Mouse (Mus musculus) brain, embryonic 14.5 days (tissue): ENCODE measurements at regions not wholly inside any gene's neighbourhood (a gene's known extent, or its start where the extent isn't known, plus 50 kb on each side); places are given as distances from the start of the nearest gene placed in this dataset.

Source experiments
- CTCF ChIP-seq: fragments of 200-500 bp; IDR thresholded peaks from 2 replicates; pipeline ENCODE4 v1.5.1; 2012; ENCODE audit warnings: inconsistent platforms, mild to moderate bottlenecking, moderate library complexity, borderline replicate concordance; ENCODE audit not compliant: insufficient read depth, insufficient read length; ENCODE audit errors: extremely low read depth
- POLR2A ChIP-seq: fragments of 200-500 bp; IDR thresholded peaks from 2 replicates; pipeline ENCODE4 v1.6.1; 2012; ENCODE audit warnings: mild to moderate bottlenecking, inconsistent platforms, borderline replicate concordance; ENCODE audit not compliant: poor library complexity, insufficient read depth, insufficient read length, severe bottlenecking; ENCODE audit errors: extremely low read depth

DNA sequence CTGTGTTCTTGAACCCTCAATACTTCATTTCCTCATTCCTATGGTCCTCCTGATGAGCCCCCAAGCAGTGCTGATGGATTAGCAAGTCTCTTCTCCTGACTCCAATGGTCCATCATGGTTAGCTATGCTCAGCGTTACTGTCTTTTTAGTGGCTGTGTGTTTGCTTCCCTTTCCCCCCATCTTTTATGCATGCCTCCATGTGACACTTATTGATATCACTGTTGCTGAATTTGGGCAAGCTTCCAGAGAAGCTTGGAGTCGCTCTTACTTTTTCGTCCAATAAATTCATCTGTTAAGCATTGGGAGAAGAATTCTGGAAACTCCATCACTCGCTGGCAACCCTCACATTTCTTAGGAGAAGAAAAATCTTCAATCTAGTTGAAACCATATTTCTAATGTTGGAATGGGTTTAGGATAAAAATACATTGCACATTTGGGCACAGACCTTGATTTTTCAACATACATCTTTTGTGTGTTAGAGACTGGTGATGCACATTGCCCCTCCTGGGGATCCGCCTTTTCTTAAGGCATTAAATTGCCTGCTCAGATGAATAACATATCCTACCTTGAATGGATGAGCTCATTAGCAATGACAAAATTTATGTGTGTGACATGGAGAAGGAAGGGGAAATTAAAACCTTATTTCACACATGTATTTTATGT, 107.7 kb upstream of the 4933402D24Rik start:
- TF ChIP-seq CTCF, result no peak
- TF ChIP-seq POLR2A, result no peak
